Mouse (Mus musculus): ENCODE measurements around the gene Cfap43.

DNA sequence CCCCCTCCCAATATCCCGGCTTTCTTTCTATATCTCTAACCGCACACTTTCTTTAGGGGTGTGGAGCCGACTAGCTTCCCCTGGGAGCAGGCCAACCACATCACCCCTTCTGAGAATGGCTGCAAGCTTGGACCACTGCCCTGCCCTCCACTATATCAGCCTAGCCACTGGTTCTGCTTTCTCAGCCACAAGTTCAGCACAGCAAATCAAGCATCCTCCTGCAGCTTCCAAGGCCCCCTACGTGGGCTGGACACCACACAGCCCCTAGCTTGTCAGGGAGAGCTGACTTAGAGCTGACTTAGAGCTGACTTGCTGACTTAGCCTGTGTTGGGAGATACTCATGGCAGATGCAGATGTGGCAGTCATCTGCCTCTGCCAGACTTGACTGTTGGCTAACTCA lies 14.0 kb downstream of the Cfap43 start:
- TF ChIP-seq CHD2 (IDR thresholded peaks at IDR 0.05; ENCODE audit: low read depth, low read length), result no peak
- no peak for TF ChIP-seq HCFC1 (IDR thresholded peaks at IDR 0.05; ENCODE audit: borderline replicate concordance, insufficient read depth, low read length)

All from ES-E14 (cell line).